Mouse (Mus musculus): Measurements from ENCODE around the gene Kif5c.

Kif5c gene

DNA sequence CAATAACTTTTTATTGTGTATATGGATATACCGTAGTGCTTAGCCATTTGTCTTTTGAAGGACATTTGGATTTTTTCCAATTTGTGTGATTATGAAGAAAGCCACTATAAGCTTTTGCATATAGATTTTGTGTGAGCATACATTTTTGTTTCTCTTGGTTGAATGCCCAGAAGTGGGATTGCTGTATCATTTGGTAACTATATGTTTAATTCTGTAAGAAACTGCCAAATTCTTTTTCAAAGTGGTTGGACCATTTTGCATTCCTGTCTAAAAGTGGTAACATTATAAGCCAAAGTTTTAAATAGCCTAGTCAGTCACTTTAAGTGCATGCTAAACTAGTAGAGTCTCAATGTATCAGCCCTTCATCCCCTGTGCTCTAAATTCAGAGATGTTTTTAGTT lies 6.5 kb downstream of the Kif5c start:
- no peak for DNase-seq

DNA sequence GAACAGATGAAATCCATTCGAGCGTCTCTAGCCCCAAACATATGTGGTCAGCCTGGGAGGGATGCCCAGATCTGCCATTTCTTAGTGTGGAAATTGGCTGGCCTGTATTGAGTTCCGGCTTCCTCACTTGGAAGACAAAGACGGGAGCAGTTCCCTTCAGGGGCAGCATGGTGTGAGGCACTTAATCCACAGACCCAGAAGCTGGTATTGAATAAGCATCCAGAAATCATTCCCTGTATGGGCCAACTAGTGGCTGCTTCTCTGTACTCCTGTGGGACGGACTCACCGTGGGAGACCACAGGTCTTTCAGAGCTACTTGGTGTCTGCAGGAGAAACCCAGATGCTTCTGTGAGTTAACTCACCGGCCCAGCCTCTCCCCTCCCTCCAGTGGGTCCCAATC lies 8.5 kb downstream of the Kif5c start:
- peak in 1 of 2 experiments; percentile 24 for DNase-seq

DNA sequence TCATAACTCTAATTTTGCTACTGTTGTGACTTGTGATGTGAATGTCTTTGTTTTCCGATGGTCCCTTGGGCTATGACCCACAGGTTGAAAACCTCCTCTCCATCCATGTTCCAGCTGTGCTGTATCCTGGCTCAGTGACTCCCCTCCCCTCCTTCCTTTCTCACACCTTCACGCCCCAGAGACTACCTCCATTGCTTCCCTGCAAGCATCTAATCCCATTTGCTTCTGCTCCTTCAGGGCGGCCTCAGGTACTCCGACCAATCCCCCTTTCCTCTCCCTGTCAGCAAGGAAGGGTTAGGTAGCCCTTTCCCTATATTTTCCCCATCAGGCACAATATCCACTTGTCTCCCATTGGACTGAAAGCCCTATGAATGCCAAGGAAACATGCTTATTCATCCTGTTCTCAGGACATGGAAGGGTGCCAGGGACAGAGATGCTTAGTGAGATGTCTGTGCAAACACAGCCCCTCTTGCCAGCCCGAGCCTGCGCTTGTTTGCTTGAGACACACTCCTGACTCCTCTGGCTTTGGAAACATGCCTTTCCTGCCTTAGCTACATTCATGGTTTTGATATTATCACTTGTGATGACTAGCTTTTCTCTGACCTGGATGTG lies 9.1 kb downstream of the Kif5c start:
- no peak for DNase-seq

DNA sequence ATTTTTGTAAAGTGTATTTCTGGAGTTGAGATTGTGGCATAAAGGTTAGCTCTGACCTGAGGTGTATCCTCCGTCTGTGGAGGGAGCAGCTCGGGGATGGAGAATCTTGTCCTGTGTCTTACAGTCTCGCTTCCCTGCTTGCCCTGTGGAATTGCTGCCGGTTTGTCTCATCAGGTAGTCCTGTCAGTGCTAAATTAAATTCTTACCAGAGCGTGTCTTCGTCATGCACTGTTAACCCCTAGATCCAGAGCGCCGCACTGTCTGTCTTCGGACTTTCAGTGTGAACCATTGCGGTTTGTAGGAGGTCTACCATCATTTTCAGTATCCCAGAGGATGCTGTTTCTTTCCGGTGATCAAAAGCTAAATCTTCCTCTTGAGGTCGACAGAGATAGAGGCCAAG lies 10.1 kb downstream of the Kif5c start:
- no peak for DNase-seq

DNA sequence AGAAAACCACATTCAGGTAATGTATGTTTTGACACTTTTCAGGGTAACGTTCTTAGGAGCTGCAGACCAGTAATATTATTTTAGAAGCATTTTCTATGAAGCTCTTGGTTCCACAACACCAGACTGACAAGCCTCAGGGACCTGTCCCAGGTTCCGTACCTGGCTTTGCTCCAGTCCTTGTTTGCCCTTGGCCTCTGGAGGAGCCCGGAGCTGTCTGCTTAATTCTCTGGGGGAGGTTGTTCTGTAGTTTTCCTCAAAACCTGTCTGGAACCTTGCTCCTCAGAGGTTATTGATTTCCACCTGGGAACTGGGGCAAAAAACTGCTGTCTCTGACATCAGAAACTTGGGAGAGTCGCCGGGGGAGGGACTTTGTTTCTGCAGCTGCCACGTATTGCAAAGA lies 11.5 kb downstream of the Kif5c start:
- DNase-seq: no peak

DNA sequence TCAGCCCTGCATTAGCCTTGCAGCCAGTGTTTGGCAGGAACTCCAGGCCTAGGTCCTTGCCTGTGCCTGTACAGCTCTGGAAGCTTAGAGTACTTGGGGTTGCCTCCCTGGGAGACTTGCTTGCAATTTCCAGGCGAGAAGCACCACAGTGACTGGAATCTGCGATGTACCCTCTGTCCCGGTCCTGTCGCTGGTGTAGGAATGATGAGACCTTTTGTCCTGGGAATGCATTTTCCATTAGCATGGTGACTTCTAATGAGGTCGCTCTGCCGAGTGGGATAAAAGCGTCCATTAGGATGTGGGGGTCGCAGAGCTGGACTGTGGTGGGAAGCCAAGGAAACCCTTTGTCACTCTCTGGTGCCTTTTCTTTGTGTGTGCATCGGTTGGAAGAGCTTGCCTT lies 14.1 kb downstream of the Kif5c start:
- DNase-seq: no peak

DNA sequence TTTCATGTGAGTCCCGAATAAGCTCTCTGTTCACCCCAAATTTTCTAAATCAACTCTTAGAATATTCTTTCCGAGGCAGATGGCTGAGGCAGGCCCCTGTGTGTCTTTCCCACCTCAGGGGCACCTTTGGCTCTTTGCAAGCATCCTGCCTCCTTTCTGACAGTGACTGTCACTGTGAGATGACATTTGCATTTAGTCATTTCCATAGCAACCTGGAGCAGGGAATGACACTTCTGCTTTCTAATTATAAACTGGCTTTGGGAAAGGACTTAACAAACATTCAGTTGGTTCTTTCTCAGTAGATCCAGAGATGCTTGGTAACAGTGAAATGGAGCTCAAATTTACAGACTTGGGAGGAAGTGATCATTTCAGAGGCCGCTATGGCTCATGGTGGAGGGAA lies 23.7 kb downstream of the Kif5c start:
- no peak for DNase-seq

DNA sequence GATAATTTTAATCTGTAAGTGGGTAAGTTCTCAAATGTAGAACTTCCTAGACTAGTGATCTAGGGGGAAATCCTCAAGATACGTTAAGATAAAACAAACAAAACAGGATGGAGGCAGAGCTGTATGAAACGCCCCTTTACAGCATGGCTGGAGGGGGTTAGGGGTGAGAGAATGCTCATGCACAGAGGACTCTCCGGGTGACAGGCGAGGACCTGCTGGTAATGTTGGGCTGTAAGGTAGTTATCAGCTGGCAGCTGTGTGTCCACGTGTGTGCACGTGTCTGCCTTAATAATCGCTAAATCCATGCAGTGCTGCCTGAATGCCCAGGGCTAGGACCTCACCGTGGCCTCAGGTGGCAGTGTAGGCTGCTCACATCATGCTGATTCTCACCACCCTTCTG lies 24.7 kb downstream of the Kif5c start:
- DNase-seq: no peak

DNA sequence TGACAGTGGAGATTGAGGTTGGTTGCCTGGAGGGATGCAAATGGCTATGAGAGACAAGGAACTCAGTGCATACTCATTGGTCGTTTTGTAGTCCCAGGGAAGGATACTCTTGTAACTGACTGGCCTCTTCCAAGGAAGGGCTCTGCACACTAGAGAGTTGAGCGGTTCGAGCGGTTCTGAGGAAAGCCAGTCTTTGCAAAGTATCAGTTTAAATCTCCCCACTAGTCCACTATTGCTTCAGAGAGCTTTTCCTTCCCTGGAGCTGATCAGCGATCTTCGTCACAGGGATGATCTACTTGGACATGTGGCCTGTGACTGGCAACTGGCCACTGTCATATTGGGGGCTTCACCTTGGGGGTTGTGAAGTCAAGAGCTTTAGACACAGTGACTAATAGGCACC lies 28.5 kb downstream of the Kif5c start:
- no peak for DNase-seq

DNA sequence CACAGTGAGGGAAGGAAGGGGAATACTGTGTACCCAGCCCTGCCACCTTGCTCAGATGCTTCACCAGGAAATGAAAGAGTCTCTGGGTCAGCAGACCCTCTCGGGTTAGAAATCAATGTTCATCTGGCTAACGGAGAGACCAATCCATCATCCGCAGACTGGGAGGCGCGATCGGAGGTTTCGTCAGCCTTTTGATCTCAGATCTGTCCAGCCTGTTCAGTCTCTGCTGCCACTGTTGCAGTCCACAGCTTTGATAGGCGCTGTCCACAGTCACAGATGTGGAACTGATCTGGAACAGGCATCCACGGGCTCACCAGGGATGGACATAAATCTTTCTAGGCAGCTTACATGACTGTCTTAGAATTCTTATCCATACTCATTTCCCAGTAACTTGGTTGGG lies 29.2 kb downstream of the Kif5c start:
- DNase-seq: no peak

DNA sequence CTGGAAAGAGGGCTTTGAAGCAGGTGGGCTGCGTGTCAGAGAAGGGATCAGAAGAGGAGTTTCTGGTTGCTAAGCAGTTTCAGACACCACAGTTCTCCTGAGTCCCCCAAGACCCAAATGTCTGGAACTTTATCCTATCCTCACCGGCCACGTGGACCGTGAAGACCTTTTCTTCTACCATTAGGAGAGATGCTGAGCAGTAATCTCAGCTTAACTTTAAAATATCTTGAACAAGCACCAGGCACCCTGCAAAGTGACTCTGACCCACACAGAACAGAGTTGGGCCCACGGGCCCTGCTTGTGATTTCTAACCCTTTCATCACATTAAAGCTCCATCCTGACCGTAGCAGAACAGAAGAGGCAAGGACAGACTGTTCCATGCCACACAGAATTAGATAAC lies 29.7 kb downstream of the Kif5c start:
- DNase-seq: no peak

DNA sequence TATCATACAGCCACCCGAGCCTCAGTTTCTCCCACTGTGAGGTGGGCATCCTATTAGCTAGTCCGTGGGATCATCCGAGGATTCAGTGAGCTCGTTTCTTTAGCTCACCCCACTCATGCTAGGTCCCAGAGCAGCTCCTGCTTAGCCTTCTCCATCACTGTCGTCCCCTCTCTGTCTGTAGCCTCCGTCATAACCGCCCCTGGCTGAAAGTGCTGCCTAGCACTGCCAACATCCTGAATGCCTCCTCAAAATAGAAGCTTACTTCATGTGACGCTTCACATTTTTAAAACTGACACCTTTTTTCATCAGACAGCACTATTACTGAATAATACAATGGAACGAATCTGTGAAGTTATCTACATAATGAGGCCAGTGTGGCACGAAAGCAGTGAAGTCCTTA lies 30.1 kb downstream of the Kif5c start:
- no peak for DNase-seq

DNA sequence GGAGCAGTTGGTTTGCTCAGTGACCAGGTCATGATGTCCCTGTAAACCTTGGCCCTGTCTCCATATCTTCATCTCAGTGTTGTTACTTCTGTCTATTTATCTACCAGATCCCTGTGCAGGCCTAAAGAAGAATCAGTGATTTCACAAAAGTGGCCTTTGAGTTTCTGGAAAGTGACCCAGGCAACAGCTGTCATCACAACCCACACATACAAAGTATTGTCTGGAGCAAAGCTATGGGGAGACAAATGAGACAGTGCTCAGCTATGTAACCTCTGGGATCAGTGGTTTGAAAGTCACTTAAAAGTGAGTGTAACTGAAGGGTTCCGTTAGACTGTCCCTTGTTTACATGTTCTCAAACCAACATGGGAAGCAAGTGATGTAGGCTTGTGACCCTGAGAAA lies 32.6 kb downstream of the Kif5c start:
- DNase-seq: no peak

DNA sequence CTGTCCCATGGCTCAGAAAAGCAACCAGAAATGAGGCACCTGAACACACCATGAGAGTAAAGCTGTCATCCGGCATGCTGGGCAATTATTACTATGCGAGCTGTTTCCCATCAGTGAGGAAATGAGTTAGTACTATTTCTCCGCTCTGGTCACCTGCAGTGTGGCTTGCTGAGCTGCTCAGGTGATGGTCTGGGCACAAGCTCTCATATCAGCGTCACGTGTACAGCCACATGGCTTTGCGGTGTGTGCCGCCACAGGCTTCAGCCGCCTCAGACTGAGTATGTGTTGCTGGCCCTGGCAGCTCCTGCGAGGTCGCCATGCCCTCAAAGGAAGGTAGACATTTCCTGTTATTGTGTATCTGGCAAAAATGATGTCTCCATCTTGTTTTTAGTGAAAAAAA lies 35.5 kb downstream of the Kif5c start:
- DNase-seq: no peak

DNA sequence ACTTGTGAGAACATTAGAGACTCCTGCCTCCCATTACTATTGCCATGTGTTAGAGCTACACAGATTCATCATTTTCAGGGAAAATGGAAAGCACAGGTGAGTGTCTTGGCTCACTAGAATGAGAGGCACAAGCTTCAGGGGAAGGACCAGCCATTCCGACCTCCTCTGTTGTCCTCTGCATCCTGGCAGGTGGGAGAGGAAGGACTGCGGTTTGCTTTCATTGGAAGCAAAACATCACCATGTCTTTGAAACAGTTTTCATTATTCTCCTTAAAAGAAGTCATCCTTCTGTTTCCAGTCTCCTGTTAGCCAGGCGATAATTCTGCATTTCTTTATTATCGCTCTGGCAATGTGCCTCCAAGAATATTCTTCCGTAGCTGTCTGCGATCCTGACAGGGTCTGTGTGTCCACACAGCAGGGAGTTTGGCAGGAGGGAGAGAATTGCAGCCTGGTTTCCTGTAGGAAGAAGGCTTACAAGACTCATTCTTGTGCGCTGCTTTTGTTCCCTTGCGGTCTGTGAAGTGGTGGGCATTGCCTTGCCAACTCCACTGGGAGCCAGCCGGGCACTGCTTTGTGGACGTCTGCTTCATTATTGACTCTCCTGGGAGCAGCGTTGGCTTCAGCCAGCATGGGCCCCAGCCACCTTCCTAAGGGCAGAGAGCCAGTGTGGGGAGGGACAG lies 36.2 kb downstream of the Kif5c start:
- peak in 1 of 2 experiments; percentile 6 for DNase-seq

DNA sequence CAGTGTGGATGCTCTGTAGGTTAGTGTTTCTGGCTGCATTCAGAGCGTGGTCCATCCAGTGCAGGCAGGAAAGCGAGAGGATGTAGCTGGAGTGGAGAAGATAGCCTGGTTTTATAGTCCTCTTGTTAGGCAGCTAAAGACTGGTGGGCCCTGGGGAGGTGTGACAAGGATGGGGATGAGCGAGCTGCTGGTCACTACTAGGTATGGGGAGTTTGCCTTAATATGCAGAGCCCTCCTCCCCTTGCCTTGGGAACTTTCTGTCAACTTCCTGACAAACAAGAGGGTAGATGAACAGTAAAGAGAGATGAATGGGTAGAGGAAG lies 36.7 kb downstream of the Kif5c start:
- DNase-seq: no peak

DNA sequence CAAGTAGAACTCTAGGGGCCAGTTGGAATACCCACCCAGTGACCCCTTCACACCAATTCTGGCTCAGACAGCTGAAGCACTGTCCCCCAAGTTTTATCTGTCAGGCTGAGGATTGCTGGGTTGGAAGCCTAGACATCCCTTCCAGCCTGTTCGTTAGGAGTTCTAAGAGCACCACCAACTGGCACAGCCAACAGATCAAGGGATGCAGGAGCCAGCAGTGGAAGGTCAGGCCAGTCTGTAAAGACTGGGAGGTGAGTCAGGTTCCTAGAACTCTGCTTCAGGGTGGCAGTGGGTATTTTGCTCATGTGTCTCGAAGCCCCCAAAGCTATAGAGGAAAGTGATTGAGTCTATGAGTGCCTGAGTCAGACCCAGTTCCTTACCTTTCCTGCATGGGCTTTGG lies 37.9 kb downstream of the Kif5c start:
- DNase-seq: no peak

DNA sequence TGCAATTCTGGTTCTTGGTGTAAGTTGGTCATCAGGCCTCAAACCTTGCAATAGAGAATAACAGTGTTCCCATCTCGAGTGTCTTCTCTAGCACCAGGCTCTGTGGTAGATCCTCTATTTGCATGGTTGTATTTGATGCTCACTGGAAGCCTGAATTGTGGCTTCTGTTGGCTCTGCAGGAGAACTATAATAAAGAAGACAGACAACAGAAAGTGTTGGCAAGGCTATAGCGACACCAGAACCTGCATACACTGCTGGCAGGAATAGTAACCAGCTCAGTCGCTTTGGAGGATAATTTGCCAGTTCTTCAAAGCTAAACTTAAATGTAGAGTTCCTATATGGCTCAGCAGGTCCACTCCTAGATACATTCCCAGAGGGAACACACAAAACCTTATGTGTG lies 38.6 kb downstream of the Kif5c start:
- no peak for DNase-seq

DNA sequence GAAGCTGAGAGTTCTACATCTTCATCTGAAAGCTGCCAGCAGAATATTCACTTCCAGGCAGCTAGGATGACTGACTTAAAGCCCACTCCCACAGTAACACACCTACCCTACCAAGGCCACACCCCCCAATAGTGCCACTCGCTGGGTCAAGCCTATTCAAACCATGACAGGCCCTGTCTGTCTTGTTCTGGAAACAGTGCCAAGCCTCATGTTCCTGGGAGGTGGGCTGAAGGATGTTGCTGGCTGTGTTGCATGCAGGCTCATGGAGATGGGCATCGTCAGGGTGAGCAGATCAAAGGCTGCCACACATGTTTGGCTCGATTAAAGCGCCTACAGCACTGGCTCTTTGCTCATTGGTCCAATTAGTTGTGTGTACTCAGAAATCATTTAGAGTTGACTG lies 39.9 kb downstream of the Kif5c start:
- DNase-seq: no peak

DNA sequence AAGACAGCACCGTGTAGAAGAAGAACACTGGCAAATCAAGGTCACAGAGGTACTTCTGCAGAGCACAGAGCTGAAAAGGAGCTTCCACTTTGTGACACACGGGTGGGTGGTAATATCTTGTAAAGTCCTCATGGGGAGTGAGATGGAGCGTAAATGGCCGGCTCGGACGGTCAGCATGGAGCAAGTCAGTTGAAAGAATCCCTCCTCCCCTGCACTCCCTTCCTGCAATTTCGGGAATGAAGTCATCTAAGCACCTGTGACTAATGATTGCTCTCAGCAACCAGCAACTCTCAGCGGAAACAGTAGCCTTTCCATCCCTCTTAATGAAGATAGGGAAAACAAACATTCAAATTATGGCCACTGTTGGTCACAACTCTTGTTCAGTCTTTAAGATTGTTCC lies 40.9 kb downstream of the Kif5c start:
- DNase-seq: no peak

DNA sequence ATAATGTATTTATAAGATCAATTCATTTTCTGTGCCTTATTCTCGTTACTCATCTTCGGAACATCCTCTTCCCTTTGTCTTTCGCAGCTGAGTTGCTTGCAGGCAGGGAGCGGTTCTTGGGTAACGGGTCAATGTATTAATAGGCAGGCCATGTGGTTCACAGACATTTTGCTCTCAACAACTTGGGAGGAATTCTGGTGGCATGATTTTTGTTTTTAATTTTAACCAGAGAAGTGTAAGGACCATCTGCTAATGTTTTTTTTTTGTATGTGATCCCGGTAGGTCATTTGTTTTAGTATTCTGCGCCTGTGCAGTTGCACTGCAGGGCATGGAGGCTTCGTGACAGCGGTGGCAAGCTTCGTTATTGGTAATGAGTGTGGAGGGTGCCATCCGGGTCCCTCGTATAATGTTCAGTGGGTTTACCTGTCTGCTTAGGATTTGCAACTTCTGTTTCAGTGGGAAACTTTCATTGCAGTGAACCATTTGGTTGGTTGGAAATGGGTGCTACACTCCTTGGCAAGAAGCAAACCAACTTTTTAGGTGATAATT lies 41.4 kb downstream of the Kif5c start:
- no peak for DNase-seq

DNA sequence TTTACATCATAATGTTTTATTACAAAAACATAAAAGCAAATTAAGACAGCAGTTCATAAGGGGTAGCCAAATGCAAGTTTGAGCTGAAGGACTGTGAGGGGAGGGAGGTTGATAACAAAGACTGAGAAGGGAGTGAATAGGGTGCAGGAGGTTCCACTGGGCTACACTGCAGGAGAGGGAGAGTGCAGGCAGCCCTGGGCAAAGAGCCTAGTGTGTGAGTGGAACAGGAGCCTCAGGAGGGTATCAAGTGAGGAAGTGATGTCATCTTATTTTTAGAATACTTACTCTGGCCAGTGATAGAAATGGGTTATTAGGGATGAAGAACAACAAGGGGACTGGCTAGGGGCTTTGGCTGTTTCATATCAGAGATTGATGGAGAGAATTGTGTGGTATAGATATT lies 42.2 kb downstream of the Kif5c start:
- no peak for DNase-seq

DNA sequence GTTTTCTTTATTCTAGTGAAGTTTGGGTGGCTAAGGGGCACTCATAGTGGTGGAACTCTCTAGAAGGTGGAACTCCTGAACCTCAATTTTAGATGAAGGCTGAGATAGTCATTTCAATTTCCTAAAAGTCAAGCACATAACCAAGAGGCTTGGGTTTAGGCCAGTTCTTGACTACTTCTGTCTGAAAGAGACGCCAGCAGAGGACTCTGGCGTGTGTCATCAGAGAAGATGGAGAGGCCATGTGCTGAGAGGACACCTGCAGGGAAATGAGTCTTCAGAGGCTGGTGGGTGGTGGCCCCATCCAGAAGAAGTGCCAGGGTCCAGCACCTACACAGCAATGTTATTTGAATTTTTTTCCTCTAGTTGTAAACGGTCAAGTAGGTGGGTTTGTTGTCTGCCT lies 42.8 kb downstream of the Kif5c start:
- no peak for DNase-seq

DNA sequence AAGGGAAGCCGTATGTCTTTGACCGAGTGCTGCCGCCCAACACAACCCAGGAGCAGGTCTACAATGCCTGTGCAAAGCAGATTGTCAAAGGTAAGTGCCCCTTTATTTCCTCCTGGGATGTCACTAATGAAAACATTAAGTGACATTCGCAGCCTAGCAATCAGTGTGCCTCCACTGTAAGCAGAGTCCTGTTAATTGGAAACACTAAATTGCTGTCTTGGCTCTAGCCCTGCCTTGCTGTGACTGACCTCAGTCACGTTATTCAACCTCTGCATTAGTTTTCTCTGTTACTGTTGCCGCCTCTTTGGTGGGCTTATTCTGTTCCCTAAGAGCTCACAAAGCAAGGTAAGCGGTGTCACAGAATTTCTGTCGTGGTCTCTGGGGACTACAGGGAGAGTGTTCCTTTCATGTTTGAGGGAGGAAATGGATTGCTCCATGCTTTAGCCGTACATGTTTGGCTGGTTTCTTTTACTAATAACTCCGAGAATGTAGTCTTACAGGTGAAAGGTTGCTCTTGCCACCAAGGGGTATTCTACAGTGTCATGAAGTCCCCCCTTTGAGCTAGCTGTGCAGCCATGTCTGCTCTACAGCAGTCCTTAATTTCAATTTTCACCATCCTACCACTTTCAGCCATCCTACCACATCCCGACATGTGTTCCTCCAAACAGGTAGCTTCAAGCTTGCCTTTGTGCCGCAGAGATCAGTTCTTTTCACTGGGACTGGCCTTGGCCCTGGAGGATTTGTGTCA lies 52.8 kb downstream of the Kif5c start:
- no peak for DNase-seq

DNA sequence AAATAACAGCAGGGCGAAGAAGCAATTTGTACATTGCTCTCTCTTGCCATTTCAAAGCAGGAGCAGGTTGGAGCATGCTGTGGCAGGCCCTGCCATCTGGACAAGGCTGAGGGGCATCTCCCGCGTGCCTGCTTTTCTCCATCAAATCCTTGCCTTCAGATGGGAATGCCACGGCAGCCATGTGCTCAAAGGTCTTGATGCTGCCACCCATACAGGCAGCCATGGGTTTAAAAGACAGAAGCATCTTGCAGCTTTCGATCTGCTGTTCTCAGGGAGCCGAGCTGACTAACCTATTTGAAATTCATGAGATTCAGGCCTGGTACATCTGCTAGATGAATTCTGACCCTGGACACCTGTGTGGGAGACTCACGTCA lies 53.4 kb downstream of the Kif5c start:
- DNase-seq: no peak

Data from lung, postnatal 4 days (tissue).